Mouse (Mus musculus): Measurements from ENCODE around the gene Slc19a1.
A peak's percentile ranks its signal among the peaks of the same experiment; 100 is the strongest.

Gene Slc19a1

GRCm38 (mm10) chr10:77032591-77033322 is 716 bp downstream of the Slc19a1 start:
- DNase-seq (ENCODE audit: low spot score): peak; percentile 99

- peak; percentile 40 for DNase-seq (ENCODE audit: low spot score)
Measured at GRCm38 (mm10) chr10:77033323-77034025, 1.4 kb downstream of the Slc19a1 start.

- no peak for DNase-seq (ENCODE audit: low spot score)
Measured at GRCm38 (mm10) chr10:77035487-77035886, 3.4 kb downstream of the Slc19a1 start.

GRCm38 (mm10) chr10:77038579-77039174 is 6.6 kb downstream of the Slc19a1 start:
- DNase-seq (ENCODE audit: low spot score): no peak

- no peak for DNase-seq (ENCODE audit: low spot score)
Measured at GRCm38 (mm10) chr10:77048196-77048595, 16.2 kb downstream of the Slc19a1 start.

- no peak for DNase-seq (ENCODE audit: low spot score)
Measured at GRCm38 (mm10) chr10:77048606-77049005, 16.6 kb downstream of the Slc19a1 start.

- no peak for DNase-seq (ENCODE audit: low spot score)
Measured at GRCm38 (mm10) chr10:77056768-77057167, 24.7 kb downstream of the Slc19a1 start.

GRCm38 (mm10) chr10:77061426-77061825 is 29.4 kb downstream of the Slc19a1 start:
- DNase-seq (ENCODE audit: low spot score): no peak

- no peak for DNase-seq (ENCODE audit: low spot score)
Measured at GRCm38 (mm10) chr10:77062393-77063010, 30.5 kb downstream of the Slc19a1 start.

GRCm38 (mm10) chr10:77064239-77064638 is 32.2 kb downstream of the Slc19a1 start:
- no peak for DNase-seq (ENCODE audit: low spot score)

- no peak for DNase-seq (ENCODE audit: low spot score)
Measured at GRCm38 (mm10) chr10:77064659-77065058, 32.6 kb downstream of the Slc19a1 start.

- no peak for DNase-seq (ENCODE audit: low spot score)
Measured at GRCm38 (mm10) chr10:77068469-77068868, 36.4 kb downstream of the Slc19a1 start.

- peak; percentile 81 for DNase-seq (ENCODE audit: low spot score)
Measured at GRCm38 (mm10) chr10:77070072-77070471, 38.0 kb downstream of the Slc19a1 start.

GRCm38 (mm10) chr10:77074276-77074974 is 42.4 kb downstream of the Slc19a1 start:
- no peak for DNase-seq (ENCODE audit: low spot score)

- no peak for DNase-seq (ENCODE audit: low spot score)
Measured at GRCm38 (mm10) chr10:77078456-77078855, 46.4 kb downstream of the Slc19a1 start.

GRCm38 (mm10) chr10:77078961-77079360 is 46.9 kb downstream of the Slc19a1 start:
- no peak for DNase-seq (ENCODE audit: low spot score)

GRCm38 (mm10) chr10:77082453-77082852 is 50.4 kb downstream of the Slc19a1 start:
- DNase-seq (ENCODE audit: low spot score): peak; percentile 88

GRCm38 (mm10) chr10:77082921-77083320 is 50.9 kb downstream of the Slc19a1 start:
- no peak for DNase-seq (ENCODE audit: low spot score)

- no peak for DNase-seq (ENCODE audit: low spot score)
Measured at GRCm38 (mm10) chr10:77084568-77084967, 52.5 kb downstream of the Slc19a1 start.

- peak; percentile 48 for DNase-seq (ENCODE audit: low spot score)
Measured at GRCm38 (mm10) chr10:77089336-77089735, 57.3 kb downstream of the Slc19a1 start.

- DNase-seq (ENCODE audit: low spot score): no peak
Measured at GRCm38 (mm10) chr10:77090063-77090462, 58.0 kb downstream of the Slc19a1 start.

GRCm38 (mm10) chr10:77091538-77092097 is 59.6 kb downstream of the Slc19a1 start:
- DNase-seq (ENCODE audit: low spot score): no peak

Data from embryo, embryonic 10 days (tissue).